Mouse (Mus musculus) sigmoid colon, adult 10 weeks (tissue): ENCODE results near the gene Vmn1r101. TPM values are rescaled to one million over a fixed set of nuclear protein-coding genes. Genes with fewer than 3 reads are reported as not detected.

ENCODE experiments used
- polyA plus RNA-seq: library from polyadenylated mRNA; stranded (reverse); fragments of 350-450 nt; fragmentation: Illumina TruSeq; extraction: RNeasy Lipid Tissue Mini Kit (QIAGEN cat#74804); gene quantifications from one replicate; pipeline ENCODE4 v1.2.3, GENCODE M21; 2014; ENCODE audit warnings: low read depth, low replicate concordance

The Vmn1r101 gene
- polyA plus RNA-seq, result not detected

GRCm38 (mm10) chr7:20442493-20442892 is at the start of gene Vmn1r101:
Vmn1r101 (minus strand) TSS chr7:20442593.

GRCm38 (mm10) chr7:20474825-20475224 is 32.4 kb upstream of the Vmn1r101 start, which contains the start of gene Gm10670:
Gm10670 (minus strand) TSS chr7:20474925.

GRCm38 (mm10) chr7:20417642-20418041 is 24.8 kb downstream of the Vmn1r101 start, which contains the start of gene Vmn1r100:
Vmn1r100 (plus strand) TSS chr7:20417942.

Other genes with a start within 250 kb of the Vmn1r101 start
- not detected for gene Vmn1r95, start 248.9 kb downstream of the Vmn1r101 start, polyA plus RNA-seq
- not detected for gene Gm6164, start 237.0 kb downstream of the Vmn1r101 start, polyA plus RNA-seq
- gene Gm4498, start 208.8 kb downstream of the Vmn1r101 start, polyA plus RNA-seq, result not detected
- gene Gm5890, start 179.8 kb downstream of the Vmn1r101 start, polyA plus RNA-seq, result not detected
- gene Gm4133, start 108.5 kb downstream of the Vmn1r101 start, polyA plus RNA-seq, result not detected
- gene Gm5728, start 67.2 kb downstream of the Vmn1r101 start, polyA plus RNA-seq, result not detected
- not detected for gene Vmn1r100, start 24.7 kb downstream of the Vmn1r101 start, polyA plus RNA-seq
- not detected for gene Gm10670, start 32.3 kb upstream of the Vmn1r101 start, polyA plus RNA-seq
- not detected for gene Vmn1r103, start 67.9 kb upstream of the Vmn1r101 start, polyA plus RNA-seq
- gene Vmn1r104, start 91.2 kb upstream of the Vmn1r101 start, polyA plus RNA-seq, result not detected
- gene Gm5726, start 103.2 kb upstream of the Vmn1r101 start, polyA plus RNA-seq, result not detected
- not detected for gene Gm4141, start 133.6 kb upstream of the Vmn1r101 start, polyA plus RNA-seq
- not detected for gene Gm4513, start 156.4 kb upstream of the Vmn1r101 start, polyA plus RNA-seq
- not detected for gene Vmn1r107, start 226.3 kb upstream of the Vmn1r101 start, polyA plus RNA-seq